Mouse (Mus musculus) embryonic facial prominence, embryonic 13.5 days (tissue): ENCODE measurements at regions not wholly inside any gene's neighbourhood (a gene's known extent, or its start where the extent isn't known, plus 50 kb on each side); places are given as distances from the start of the nearest gene placed in this dataset.

Source experiments
- ATAC-seq: fragments of 200-750 bp; cut with Nextera tagmentation; 2 replicates; pipeline ENCODE4 v1.8.0; 2017; ENCODE audit warnings: low read depth; ENCODE audit not compliant: insufficient number of reproducible peaks, insufficient read depth, low FRiP score, low TSS enrichment
- H3K27ac ChIP-seq: fragments of 300-500 bp; sonication (generic); 2 replicates; pipeline ENCODE4 v1.5.1; 2015; ENCODE audit warnings: moderate library complexity, mild to moderate bottlenecking, inconsistent platforms
- H3K27me3 ChIP-seq: fragments of 300-500 bp; sonication (generic); 2 replicates; pipeline ENCODE4 v1.6.1; 2015; ENCODE audit warnings: mild to moderate bottlenecking, inconsistent platforms
- H3K36me3 ChIP-seq: fragments of 300-500 bp; sonication (generic); 2 replicates; pipeline ENCODE4 v1.6.1; 2015; ENCODE audit warnings: mild to moderate bottlenecking, inconsistent platforms
- H3K4me1 ChIP-seq: fragments of 300-500 bp; sonication (generic); 2 replicates; pipeline ENCODE4 v1.6.1; 2015; ENCODE audit warnings: inconsistent platforms
- H3K4me2 ChIP-seq: fragments of 300-500 bp; sonication (generic); 2 replicates; pipeline ENCODE4 v1.6.1; 2015; ENCODE audit warnings: moderate library complexity, mild to moderate bottlenecking, inconsistent platforms
- H3K4me3 ChIP-seq: fragments of 300-500 bp; sonication (generic); 2 replicates; pipeline ENCODE4 v1.5.1; 2015; ENCODE audit warnings: mild to moderate bottlenecking, inconsistent platforms
- H3K9ac ChIP-seq: fragments of 300-500 bp; sonication (generic); 2 replicates; pipeline ENCODE4 v1.6.1; 2015; ENCODE audit warnings: mild to moderate bottlenecking, inconsistent platforms
- H3K9me3 ChIP-seq: fragments of 300-500 bp; sonication (generic); 2 replicates; pipeline ENCODE4 v1.6.1; 2016; ENCODE audit warnings: inconsistent platforms
- WGBS: fragments of 180-500 bp; shearing (Covaris S2); methylation state at CpG from one replicate; pipeline ENCODE4 v1.1.7; 2015; ENCODE audit warnings: mixed read lengths; 5-methylcytosine and 5-hydroxymethylcytosine counted together

GRCm38 (mm10) chr14:102925769-102926443 lies 56.5 kb downstream of the Kctd12 start:
- no peak overlapping the region for H3K27ac ChIP-seq
- WGBS, result 73% methylated on average over 6 of the region's 6 CpGs
- ATAC-seq, result no peak
- peaks cover 4% of the 10 kb centered on the region for H3K4me1 ChIP-seq
- H3K9ac ChIP-seq, result no peak overlapping the region
- H3K4me3 ChIP-seq, result no peak overlapping the region
- no peaks in the 10 kb centered on the region for H3K36me3 ChIP-seq
- H3K9me3 ChIP-seq, result no peaks in the 10 kb centered on the region
- no peaks in the 10 kb centered on the region for H3K27me3 ChIP-seq
- no peak overlapping the region for H3K4me2 ChIP-seq

GRCm38 (mm10) chr14:102924674-102925073 lies 57.8 kb downstream of the Kctd12 start:
- H3K4me1 ChIP-seq, result peaks cover 8% of the 10 kb centered on the region
- H3K4me2 ChIP-seq, result no peak overlapping the region
- ATAC-seq, result no peak
- 83% methylated on average over 4 of the region's 4 CpGs for WGBS
- no peaks in the 10 kb centered on the region for H3K27me3 ChIP-seq
- H3K9ac ChIP-seq, result no peak overlapping the region
- no peak overlapping the region for H3K27ac ChIP-seq
- no peaks in the 10 kb centered on the region for H3K36me3 ChIP-seq
- no peaks in the 10 kb centered on the region for H3K9me3 ChIP-seq
- H3K4me3 ChIP-seq, result no peak overlapping the region

- H3K27me3 ChIP-seq, result no peaks in the 10 kb centered on the region
Measured at GRCm38 (mm10) chr14:102922496-102922993, 59.9 kb downstream of the Kctd12 start.

GRCm38 (mm10) chr14:102920415-102920814 lies 62.0 kb downstream of the Kctd12 start:
- no peak overlapping the region for H3K9ac ChIP-seq
- H3K4me3 ChIP-seq, result no peak overlapping the region
- WGBS, result 58% methylated on average over 6 of the region's 6 CpGs
- peaks cover 13% of the 10 kb centered on the region for H3K4me1 ChIP-seq
- H3K36me3 ChIP-seq, result no peaks in the 10 kb centered on the region
- H3K4me2 ChIP-seq, result no peak overlapping the region
- H3K9me3 ChIP-seq, result no peaks in the 10 kb centered on the region
- no peak for ATAC-seq
- no peak overlapping the region for H3K27ac ChIP-seq
- no peaks in the 10 kb centered on the region for H3K27me3 ChIP-seq

More at GRCm38 (mm10) chr14:102922496-102922993, 59.9 kb downstream of the Kctd12 start:
- ATAC-seq, result no peak
- H3K4me1 ChIP-seq, result peaks cover 13% of the 10 kb centered on the region
- no peak overlapping the region for H3K9ac ChIP-seq
- no peaks in the 10 kb centered on the region for H3K36me3 ChIP-seq
- H3K4me3 ChIP-seq, result no peak overlapping the region
- 91% methylated on average over 5 of the region's 5 CpGs for WGBS
- no peak overlapping the region for H3K4me2 ChIP-seq
- H3K27ac ChIP-seq, result no peak overlapping the region
- H3K9me3 ChIP-seq, result no peaks in the 10 kb centered on the region

- Histone ChIP-seq H3K27me3 (no peaks in the 10 kb centered on the region), H3K4me1 (peaks cover 13% of the 10 kb centered on the region), H3K4me3 (no peak overlapping the region), H3K4me2 (no peak overlapping the region), H3K36me3 (no peaks in the 10 kb centered on the region), H3K9ac (no peak overlapping the region), H3K9me3 (no peaks in the 10 kb centered on the region), H3K27ac (no peak overlapping the region)
- WGBS, result 77% methylated on average over 7 of the region's 7 CpGs
- no peak for ATAC-seq
Measured at GRCm38 (mm10) chr14:102919261-102919801, 63.1 kb downstream of the Kctd12 start.

GRCm38 (mm10) chr14:102917929-102918328 lies 64.5 kb downstream of the Kctd12 start:
- Histone ChIP-seq H3K4me1 (peaks cover 13% of the 10 kb centered on the region), H3K9me3 (no peaks in the 10 kb centered on the region)
- 85% methylated on average over 1 of the region's 1 CpGs for WGBS

GRCm38 (mm10) chr14:102915918-102916317 lies 66.5 kb downstream of the Kctd12 start:
- Histone ChIP-seq H3K4me2 (no peak overlapping the region), H3K27ac (no peak overlapping the region), H3K9me3 (no peaks in the 10 kb centered on the region), H3K4me1 (peaks cover 9% of the 10 kb centered on the region), H3K9ac (no peak overlapping the region), H3K4me3 (no peak overlapping the region), H3K27me3 (no peaks in the 10 kb centered on the region), H3K36me3 (no peaks in the 10 kb centered on the region)
- 90% methylated on average over 4 of the region's 4 CpGs for WGBS
- no peak for ATAC-seq

More at GRCm38 (mm10) chr14:102917929-102918328, 64.5 kb downstream of the Kctd12 start:
- Histone ChIP-seq H3K4me3 (no peak overlapping the region), H3K27ac (no peak overlapping the region), H3K4me2 (no peak overlapping the region), H3K9ac (no peak overlapping the region), H3K36me3 (no peaks in the 10 kb centered on the region), H3K27me3 (no peaks in the 10 kb centered on the region)
- no peak for ATAC-seq

GRCm38 (mm10) chr14:102911582-102911981 lies 70.9 kb downstream of the Kctd12 start:
- Histone ChIP-seq H3K4me2 (no peak overlapping the region), H3K27ac (no peak overlapping the region), H3K27me3 (no peaks in the 10 kb centered on the region), H3K4me1 (no peaks in the 10 kb centered on the region), H3K36me3 (no peaks in the 10 kb centered on the region), H3K9ac (no peak overlapping the region), H3K9me3 (no peaks in the 10 kb centered on the region), H3K4me3 (no peak overlapping the region)
- no peak for ATAC-seq
- WGBS, result 80% methylated on average over 3 of the region's 3 CpGs

GRCm38 (mm10) chr14:102908990-102909389 lies 73.4 kb downstream of the Kctd12 start:
- 83% methylated on average over 3 of the region's 3 CpGs for WGBS
- H3K4me2 ChIP-seq, result no peak overlapping the region
- no peaks in the 10 kb centered on the region for H3K9me3 ChIP-seq
- H3K9ac ChIP-seq, result no peak overlapping the region
- ATAC-seq, result no peak
- H3K4me3 ChIP-seq, result no peak overlapping the region
- H3K4me1 ChIP-seq, result no peaks in the 10 kb centered on the region
- no peaks in the 10 kb centered on the region for H3K27me3 ChIP-seq
- H3K27ac ChIP-seq, result no peak overlapping the region
- H3K36me3 ChIP-seq, result no peaks in the 10 kb centered on the region

- peaks cover 8% of the 10 kb centered on the region for H3K4me1 ChIP-seq
- no peak overlapping the region for H3K27ac ChIP-seq
- ATAC-seq, result no peak
- no peak overlapping the region for H3K4me2 ChIP-seq
- H3K9me3 ChIP-seq, result no peaks in the 10 kb centered on the region
- WGBS, result 83% methylated on average over 6 of the region's 6 CpGs
- H3K9ac ChIP-seq, result no peak overlapping the region
- no peaks in the 10 kb centered on the region for H3K27me3 ChIP-seq
- H3K36me3 ChIP-seq, result no peaks in the 10 kb centered on the region
- H3K4me3 ChIP-seq, result no peak overlapping the region
Measured at GRCm38 (mm10) chr14:102907411-102908103, 74.9 kb downstream of the Kctd12 start.

GRCm38 (mm10) chr14:102906826-102907225 lies 75.6 kb downstream of the Kctd12 start:
- no peaks in the 10 kb centered on the region for H3K27me3 ChIP-seq
- H3K36me3 ChIP-seq, result no peaks in the 10 kb centered on the region
- H3K4me2 ChIP-seq, result no peak overlapping the region
- 82% methylated on average over 6 of the region's 6 CpGs for WGBS
- peaks cover 8% of the 10 kb centered on the region for H3K4me1 ChIP-seq
- H3K27ac ChIP-seq, result no peak overlapping the region
- no peak overlapping the region for H3K9ac ChIP-seq
- ATAC-seq, result no peak
- no peak overlapping the region for H3K4me3 ChIP-seq
- no peaks in the 10 kb centered on the region for H3K9me3 ChIP-seq

GRCm38 (mm10) chr14:102906286-102906685 lies 76.2 kb downstream of the Kctd12 start:
- Histone ChIP-seq H3K4me2 (no peak overlapping the region), H3K27me3 (no peaks in the 10 kb centered on the region), H3K4me1 (peaks cover 8% of the 10 kb centered on the region), H3K9ac (no peak overlapping the region), H3K27ac (no peak overlapping the region), H3K36me3 (no peaks in the 10 kb centered on the region), H3K4me3 (no peak overlapping the region), H3K9me3 (no peaks in the 10 kb centered on the region)
- ATAC-seq, result no peak
- 90% methylated on average over 1 of the region's 1 CpGs for WGBS
